Mouse (Mus musculus) hindbrain, embryonic 16.5 days (tissue): ENCODE measurements around the gene Zeb2. TPM values are rescaled to one million over a fixed set of nuclear protein-coding genes. Genes with fewer than 3 reads are reported as not detected.

Experiments
- ATAC-seq: fragments of 200-750 bp; cut with Nextera tagmentation; 2 replicates; pipeline ENCODE4 v1.8.0; 2017; ENCODE audit warnings: moderate TSS enrichment, moderate library complexity
- H3K27ac ChIP-seq: fragments of 300-500 bp; sonication (generic); 2 replicates; pipeline ENCODE4 v1.5.1; 2014; ENCODE audit warnings: low read depth, mild to moderate bottlenecking, control low read depth, low read length, moderate library complexity
- H3K27me3 ChIP-seq: fragments of 300-500 bp; sonication (generic); replicated peaks from 2 replicates; pipeline ENCODE4 v1.6.1; 2014; ENCODE audit warnings: low read length; ENCODE audit not compliant: control insufficient read depth, insufficient read depth
- H3K36me3 ChIP-seq: fragments of 300-500 bp; sonication (generic); 2 replicates; pipeline ENCODE4 v1.6.1; 2014; ENCODE audit warnings: mild to moderate bottlenecking, low read length, moderate library complexity, mixed read lengths; ENCODE audit not compliant: control insufficient read depth, insufficient read depth
- H3K4me1 ChIP-seq: fragments of 300-500 bp; sonication (generic); 2 replicates; pipeline ENCODE4 v1.6.1; 2014; ENCODE audit warnings: low read depth, low read length; ENCODE audit not compliant: control insufficient read depth, insufficient read depth
- H3K4me2 ChIP-seq: fragments of 300-500 bp; sonication (generic); 2 replicates; pipeline ENCODE4 v1.6.1; 2014; ENCODE audit warnings: mild to moderate bottlenecking, low read length, control low read depth, moderate library complexity
- H3K4me3 ChIP-seq: fragments of 300-500 bp; sonication (generic); 2 replicates; pipeline ENCODE4 v1.5.1; 2014; ENCODE audit warnings: mild to moderate bottlenecking, low read length, control low read depth, moderate library complexity
- H3K9ac ChIP-seq: fragments of 300-500 bp; sonication (generic); 2 replicates; pipeline ENCODE4 v1.6.1; 2014; ENCODE audit warnings: low read depth, mild to moderate bottlenecking, control low read depth, low read length, moderate library complexity
- H3K9me3 ChIP-seq: fragments of 300-500 bp; sonication (generic); 2 replicates; pipeline ENCODE4 v1.6.1; 2014; ENCODE audit warnings: mild to moderate bottlenecking, low read length, moderate library complexity; ENCODE audit not compliant: control insufficient read depth
- WGBS: fragments of 180-500 bp; shearing (Covaris S2); extraction: QIAGEN DNeasy Blood & Tissue Kit; methylation state at CpG from one replicate; pipeline ENCODE4 v1.1.7; 2014; 5-methylcytosine and 5-hydroxymethylcytosine counted together
- polyA plus RNA-seq: library from polyadenylated mRNA; unstranded; fragments of >200 nt; fragmentation: Nextera tagmentation; extraction: Ambion mirVana; gene quantifications from 2 replicates; pipeline ENCODE4 v1.2.1, GENCODE M21; 2015

Gene Zeb2
- polyA plus RNA-seq, 1 experiment from 2014 or later, result 30.3 TPM

GRCm38 (mm10) chr2:44960561-44960960, 156.6 kb downstream of the Zeb2 start:
- no peaks in the 10 kb centered on the region; the same call in 1 of the 2 replicates for H3K27me3 ChIP-seq
- H3K9ac ChIP-seq, result no peak overlapping the region
- no peak overlapping the region for H3K4me2 ChIP-seq
- no peaks in the 10 kb centered on the region for H3K9me3 ChIP-seq
- no peaks in the 10 kb centered on the region for H3K4me1 ChIP-seq
- no peak for ATAC-seq
- H3K27ac ChIP-seq, result no peak overlapping the region
- H3K4me3 ChIP-seq, result no peak overlapping the region
- 85% methylated on average over 3 of the region's 3 CpGs for WGBS
- H3K36me3 ChIP-seq, result no peaks in the 10 kb centered on the region

- 89% methylated on average over 1 of the region's 1 CpGs for WGBS
- Histone ChIP-seq H3K27ac (no peak overlapping the region), H3K4me3 (no peak overlapping the region), H3K9me3 (no peaks in the 10 kb centered on the region), H3K4me1 (no peaks in the 10 kb centered on the region), H3K36me3 (no peaks in the 10 kb centered on the region), H3K27me3 (no peaks in the 10 kb centered on the region), H3K4me2 (no peak overlapping the region), H3K9ac (no peak overlapping the region)
- ATAC-seq, result no peak
Observed at GRCm38 (mm10) chr2:44957329-44957797, 159.8 kb downstream of the Zeb2 start.

- no peak overlapping the region for H3K4me2 ChIP-seq
- H3K4me1 ChIP-seq, result no peaks in the 10 kb centered on the region
- ATAC-seq, result no peak
- no peaks in the 10 kb centered on the region for H3K36me3 ChIP-seq
- no peak overlapping the region for H3K9ac ChIP-seq
- no peaks in the 10 kb centered on the region for H3K27me3 ChIP-seq
- 56% methylated on average over 3 of the region's 3 CpGs for WGBS
- H3K27ac ChIP-seq, result no peak overlapping the region
- no peaks in the 10 kb centered on the region for H3K9me3 ChIP-seq
- no peak overlapping the region for H3K4me3 ChIP-seq
Observed at GRCm38 (mm10) chr2:44956232-44956631, 161.0 kb downstream of the Zeb2 start.

- Histone ChIP-seq H3K4me2 (no peak overlapping the region), H3K36me3 (no peaks in the 10 kb centered on the region), H3K4me1 (no peaks in the 10 kb centered on the region), H3K4me3 (no peak overlapping the region), H3K9me3 (no peaks in the 10 kb centered on the region), H3K9ac (no peak overlapping the region), H3K27me3 (no peaks in the 10 kb centered on the region), H3K27ac (no peak overlapping the region)
- WGBS, result 94% methylated on average over 6 of the region's 6 CpGs
- ATAC-seq, result no peak
Observed at GRCm38 (mm10) chr2:44955506-44955905, 161.7 kb downstream of the Zeb2 start.

- no peaks in the 10 kb centered on the region for H3K4me1 ChIP-seq
- no peaks in the 10 kb centered on the region for H3K36me3 ChIP-seq
- H3K9me3 ChIP-seq, result no peaks in the 10 kb centered on the region
- no peak for ATAC-seq
- no peak overlapping the region for H3K4me3 ChIP-seq
- H3K27me3 ChIP-seq, result no peaks in the 10 kb centered on the region
- WGBS, result 67% methylated on average over 1 of the region's 1 CpGs
- no peak overlapping the region for H3K4me2 ChIP-seq
- no peak overlapping the region for H3K27ac ChIP-seq
- no peak overlapping the region for H3K9ac ChIP-seq
Observed at GRCm38 (mm10) chr2:44954180-44954579, 163.0 kb downstream of the Zeb2 start.

- no peaks in the 10 kb centered on the region for H3K36me3 ChIP-seq
- no peaks in the 10 kb centered on the region for H3K27me3 ChIP-seq
- ATAC-seq, result no peak
- H3K4me1 ChIP-seq, result no peaks in the 10 kb centered on the region
- no peak overlapping the region for H3K27ac ChIP-seq
- 37% methylated on average over 6 of the region's 6 CpGs for WGBS
- H3K9ac ChIP-seq, result no peak overlapping the region
- H3K9me3 ChIP-seq, result no peaks in the 10 kb centered on the region
- no peak overlapping the region for H3K4me2 ChIP-seq
- no peak overlapping the region for H3K4me3 ChIP-seq
Observed at GRCm38 (mm10) chr2:44952830-44953422, 164.3 kb downstream of the Zeb2 start.

- ATAC-seq, result no peak
- Histone ChIP-seq H3K9ac (no peak overlapping the region), H3K4me2 (no peak overlapping the region), H3K27ac (no peak overlapping the region), H3K4me3 (no peak overlapping the region), H3K36me3 (no peaks in the 10 kb centered on the region), H3K27me3 (no peaks in the 10 kb centered on the region), H3K9me3 (no peaks in the 10 kb centered on the region), H3K4me1 (no peaks in the 10 kb centered on the region)
- WGBS, result 63% methylated on average over 4 of the region's 4 CpGs
Observed at GRCm38 (mm10) chr2:44951651-44952213, 165.5 kb downstream of the Zeb2 start.

- H3K36me3 ChIP-seq, result no peaks in the 10 kb centered on the region
- no peaks in the 10 kb centered on the region for H3K9me3 ChIP-seq
- no peak overlapping the region for H3K4me3 ChIP-seq
- 96% methylated on average over 2 of the region's 2 CpGs for WGBS
- no peak overlapping the region for H3K4me2 ChIP-seq
- ATAC-seq, result no peak
- H3K4me1 ChIP-seq, result no peaks in the 10 kb centered on the region
- no peak overlapping the region for H3K9ac ChIP-seq
- no peaks in the 10 kb centered on the region for H3K27me3 ChIP-seq
- H3K27ac ChIP-seq, result no peak overlapping the region
Observed at GRCm38 (mm10) chr2:44944689-44945088, 172.5 kb downstream of the Zeb2 start.
